Mouse (Mus musculus): ENCODE measurements around the gene Olfr373.
"Not testable (repeated sequence)": the region's sequence is repeated elsewhere in the genome, so short reads cannot be mapped to it uniquely, and the experiment has no call there.

The Olfr373 gene

DNA sequence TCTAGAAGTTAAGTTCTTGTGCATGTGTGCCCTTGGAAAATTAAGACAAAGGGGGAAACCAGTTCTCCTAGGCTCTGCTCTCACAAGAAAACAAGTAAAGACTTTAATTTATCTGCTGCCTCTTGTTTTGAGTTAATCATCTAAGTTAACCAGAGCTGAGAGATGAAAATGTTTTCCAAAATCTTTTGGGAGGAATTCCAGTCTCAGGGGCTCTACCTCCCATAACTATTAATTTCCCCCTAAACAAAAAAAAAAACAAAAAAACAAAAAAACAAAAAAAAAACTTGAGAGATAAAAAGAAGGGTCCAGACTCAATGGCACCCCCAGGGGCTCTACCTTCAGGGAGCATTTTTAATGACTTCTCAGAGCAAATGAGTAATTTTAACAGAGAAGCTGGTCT is at the start of gene Olfr373:
Gene Olfr373, plus strand, starts transcription at position 301 of the 400 bp plus-strand sequence.
- DNase-seq = not testable (repeated sequence)

DNA sequence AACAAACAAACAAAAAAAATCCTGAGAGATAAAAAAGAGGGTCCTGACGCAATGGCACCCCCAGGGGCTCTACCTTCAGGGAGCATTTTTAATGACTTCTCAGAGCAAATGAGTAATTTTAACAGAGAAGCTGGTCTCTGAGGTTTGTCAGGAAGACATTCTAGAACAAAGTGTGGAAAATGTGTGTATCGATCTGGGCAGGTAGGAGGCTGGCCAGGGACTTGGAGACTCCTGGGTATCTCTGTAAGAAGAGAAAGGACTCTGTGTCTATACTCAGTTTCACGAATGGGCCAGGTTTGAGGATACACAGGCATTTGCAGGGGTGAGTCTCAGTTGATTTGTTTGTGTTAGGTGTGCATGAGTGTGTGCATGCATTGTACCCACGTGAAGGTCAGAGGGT is 42.1 kb upstream of the Olfr373 start, which contains the start of gene Olfr372:
Gene Olfr372, plus strand, starts transcription at position 301 of the 400 bp plus-strand sequence.
- DNase-seq = not testable (repeated sequence)

DNA sequence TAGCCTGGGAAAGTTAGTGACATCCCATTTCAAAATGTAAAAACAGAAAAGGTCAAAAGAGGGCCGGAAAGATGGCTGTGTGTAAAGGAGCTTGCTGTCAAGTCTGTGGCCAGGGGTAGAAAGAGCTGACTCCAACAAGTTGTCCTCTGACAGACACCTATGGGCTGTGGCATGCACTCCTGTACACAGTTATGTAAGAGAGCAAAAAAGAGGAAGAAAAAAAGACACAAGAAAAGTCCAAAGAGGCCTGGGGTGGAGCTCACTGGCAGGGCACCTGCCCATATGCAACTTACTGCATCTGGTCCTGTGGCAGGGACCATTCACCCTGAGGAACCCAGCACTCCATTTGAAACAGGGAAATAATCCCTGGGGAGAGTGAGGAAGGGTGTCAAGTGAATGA is 40.5 kb upstream of the Olfr373 start:
- DNase-seq = no peak

DNA sequence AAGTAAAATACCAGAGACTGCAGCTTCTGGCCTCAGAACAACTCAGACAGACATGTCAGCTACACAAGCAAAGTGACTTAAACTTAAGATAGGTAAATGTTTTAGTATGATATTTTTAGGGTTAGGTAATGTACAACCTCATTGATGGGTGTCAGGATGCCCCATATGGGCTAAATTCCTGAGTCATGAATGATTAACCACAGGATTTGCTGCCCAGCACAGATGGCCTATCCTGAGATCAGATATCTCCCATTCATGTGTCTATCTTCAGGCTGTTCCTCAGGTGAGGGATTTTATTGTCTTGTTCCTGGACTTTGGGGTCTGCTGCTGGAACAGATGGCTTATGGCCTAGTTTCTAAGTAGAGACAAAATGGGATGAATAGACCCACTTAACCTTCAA is 28.3 kb upstream of the Olfr373 start:
- not testable (repeated sequence) for DNase-seq

DNA sequence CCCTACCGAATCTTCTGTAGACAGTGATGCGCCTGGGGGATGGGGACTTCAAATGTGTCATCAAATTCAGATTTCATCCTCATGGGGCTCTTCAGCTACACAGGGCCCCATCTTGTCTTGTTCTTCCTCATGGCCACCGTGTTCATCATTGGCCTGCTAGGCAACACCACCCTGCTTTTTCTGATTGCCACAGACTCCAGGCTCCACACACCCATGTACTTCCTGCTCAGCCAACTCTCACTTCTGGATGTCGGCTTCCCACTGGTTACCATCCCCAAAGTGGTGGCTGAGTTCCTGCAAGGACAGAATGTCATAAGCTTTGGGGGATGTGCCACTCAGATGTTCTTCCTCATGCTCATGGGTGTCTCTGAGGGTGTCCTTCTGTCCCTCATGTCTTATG is 25.3 kb upstream of the Olfr373 start:
- not testable (repeated sequence) for DNase-seq

DNA sequence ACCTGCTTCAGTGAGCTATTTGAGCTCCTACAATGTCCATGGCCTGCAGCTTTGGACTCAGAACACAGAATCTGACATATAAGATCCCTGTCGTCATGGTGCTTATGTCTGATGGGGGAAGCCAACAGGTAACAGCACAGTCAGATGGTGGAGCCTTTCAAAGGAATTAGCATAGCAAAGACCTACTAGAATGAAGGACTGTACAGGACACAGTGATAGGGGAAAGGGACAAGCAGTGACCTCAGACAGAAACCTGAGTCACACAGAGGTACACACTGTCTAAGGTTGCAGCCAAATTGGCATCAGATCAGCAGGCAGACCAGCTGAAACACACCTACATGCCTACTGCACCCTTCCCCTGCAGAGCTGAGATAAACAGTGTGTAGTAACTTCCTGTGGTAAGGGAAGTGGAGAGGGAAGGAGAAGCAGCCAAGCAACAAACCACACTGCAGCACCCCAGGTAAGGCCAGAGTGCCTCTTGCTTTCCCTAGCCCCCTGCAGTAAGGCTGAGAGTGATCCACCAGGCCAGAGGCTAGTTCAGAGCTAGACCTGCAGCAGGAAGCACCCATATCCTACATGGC is 16.1 kb upstream of the Olfr373 start:
- DNase-seq = not testable (repeated sequence)

DNA sequence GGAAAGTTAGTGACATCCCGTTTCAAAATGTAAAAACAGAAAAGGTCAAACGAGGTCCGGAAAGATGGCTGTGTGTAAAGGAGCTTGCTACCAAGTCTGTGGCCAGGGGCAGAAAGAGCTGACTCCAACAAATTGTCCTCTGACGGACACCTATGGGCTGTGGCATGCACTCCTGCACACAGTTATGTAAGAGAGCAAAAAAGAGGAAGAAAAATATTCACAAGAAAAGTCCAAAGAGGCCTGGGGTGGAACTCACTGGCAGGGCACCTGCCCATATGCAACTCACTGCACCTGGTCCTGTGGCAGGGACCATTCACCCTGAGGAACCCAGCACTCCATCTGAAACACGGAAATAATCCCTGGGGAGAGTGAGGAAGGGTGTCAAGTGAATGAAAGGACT is 1.8 kb downstream of the Olfr373 start:
- no peak for DNase-seq

DNA sequence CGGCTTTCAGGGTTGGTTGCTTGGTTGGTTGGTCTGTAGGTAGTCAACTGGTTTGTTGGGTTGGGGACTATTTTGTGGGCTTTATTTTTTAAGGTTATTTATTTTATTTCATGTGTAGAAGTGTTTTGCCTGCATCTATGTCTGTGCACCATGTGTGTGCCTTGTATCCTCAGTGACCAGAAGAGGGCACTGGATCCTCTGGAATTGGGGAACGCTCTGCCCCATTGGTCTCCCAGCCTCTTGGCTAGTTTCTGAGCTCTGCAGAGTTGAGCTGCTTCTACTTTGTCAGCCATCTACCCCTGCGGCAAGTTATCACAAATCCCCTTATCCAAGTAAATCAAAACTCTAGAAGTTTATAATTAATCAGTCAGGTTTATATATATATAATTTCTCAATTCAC is 4.6 kb downstream of the Olfr373 start:
- not testable (repeated sequence) for DNase-seq

DNA sequence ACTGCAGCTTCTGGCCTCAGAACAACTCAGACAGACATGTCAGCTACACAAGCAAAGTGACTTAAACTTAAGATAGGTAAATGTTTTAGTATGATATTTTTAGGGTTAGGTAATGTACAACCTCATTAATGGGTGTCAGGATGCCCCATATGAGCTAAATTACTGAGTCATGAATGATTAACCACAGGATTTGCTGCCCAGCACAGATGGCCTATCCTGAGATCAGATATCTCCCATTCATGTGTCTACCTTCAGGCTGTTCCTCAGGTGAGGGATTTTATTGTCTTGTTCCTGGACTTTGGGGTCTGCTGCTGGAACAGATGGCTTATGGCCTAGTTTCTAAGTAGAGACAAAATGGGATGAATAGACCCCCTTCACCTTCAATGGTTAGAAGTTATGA is 13.7 kb downstream of the Olfr373 start:
- DNase-seq = not testable (repeated sequence)

DNA sequence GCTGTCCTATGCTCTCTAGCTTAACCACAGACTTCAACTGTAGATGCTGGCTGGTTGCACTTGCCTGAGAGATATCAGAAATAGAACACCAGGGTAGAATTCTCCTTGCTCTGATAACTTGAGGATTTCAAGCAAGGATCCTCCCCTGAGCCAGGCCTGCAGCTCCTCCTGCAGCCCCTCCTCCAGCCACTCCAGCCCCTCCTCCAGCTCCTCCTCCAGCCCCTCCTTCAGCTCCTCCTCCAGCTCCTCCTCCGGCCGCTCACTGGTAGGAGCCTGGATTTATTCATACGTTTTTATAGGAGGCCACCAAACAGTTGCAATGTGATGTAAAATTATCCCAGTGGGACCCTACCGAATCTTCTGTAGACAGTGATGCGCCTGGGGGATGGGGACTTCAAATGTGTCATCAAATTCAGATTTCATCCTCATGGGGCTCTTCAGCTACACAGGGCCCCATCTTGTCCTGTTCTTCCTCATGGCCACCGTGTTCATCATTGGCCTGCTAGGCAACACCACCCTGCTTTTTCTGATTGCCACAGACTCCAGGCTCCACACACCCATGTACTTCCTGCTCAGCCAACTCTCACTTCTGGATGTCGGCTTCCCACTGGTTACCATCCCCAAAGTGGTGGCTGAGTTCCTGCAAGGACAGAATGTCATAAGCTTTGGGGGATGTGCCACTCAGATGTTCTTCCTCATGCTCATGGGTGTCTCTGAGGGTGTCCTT is 16.6 kb downstream of the Olfr373 start:
- DNase-seq = not testable (repeated sequence)

DNA sequence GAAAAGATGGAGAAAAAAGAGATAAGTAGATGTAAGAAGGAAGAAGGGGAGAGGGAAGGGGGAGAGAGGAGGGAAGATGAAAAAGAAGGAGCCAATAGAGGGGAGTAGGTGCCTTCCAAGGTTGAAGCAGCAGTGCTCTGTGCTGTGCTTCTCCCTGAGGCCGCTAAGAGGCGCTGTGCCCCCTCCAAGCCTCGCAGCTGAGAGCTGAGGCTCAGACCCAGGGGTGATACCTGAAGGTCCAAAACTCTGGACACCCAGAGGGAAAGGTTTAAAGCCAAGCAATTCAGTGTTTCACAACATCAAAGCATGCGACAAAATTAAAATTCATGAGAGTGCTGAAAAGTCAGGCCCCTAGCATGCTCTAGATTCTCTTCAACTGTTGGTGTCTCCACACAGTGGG is 22.2 kb downstream of the Olfr373 start:
- DNase-seq = no peak

DNA sequence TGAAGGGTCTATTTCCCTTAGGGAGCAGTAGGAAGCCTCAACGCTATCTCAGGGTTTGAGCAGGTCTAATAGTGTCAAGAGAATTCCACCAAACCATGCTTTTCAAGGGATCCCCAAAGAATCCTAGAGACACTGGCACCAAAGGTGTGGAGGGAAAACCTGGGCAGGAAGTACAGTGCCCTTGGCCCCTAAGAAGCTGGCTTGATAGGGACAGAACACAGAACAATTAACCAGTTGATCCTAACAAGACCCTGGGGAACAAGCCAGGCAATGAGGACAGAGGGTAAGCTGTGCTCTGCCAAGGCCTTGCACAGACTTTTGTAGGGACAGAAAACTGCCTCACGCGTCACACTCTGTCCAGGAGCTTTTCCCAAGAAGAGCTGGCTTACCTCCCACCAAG is 23.8 kb downstream of the Olfr373 start, which contains the start of gene Olfr374:
Gene Olfr374, plus strand, starts transcription at position 301 of the 400 bp plus-strand sequence.
- DNase-seq = no peak

DNA sequence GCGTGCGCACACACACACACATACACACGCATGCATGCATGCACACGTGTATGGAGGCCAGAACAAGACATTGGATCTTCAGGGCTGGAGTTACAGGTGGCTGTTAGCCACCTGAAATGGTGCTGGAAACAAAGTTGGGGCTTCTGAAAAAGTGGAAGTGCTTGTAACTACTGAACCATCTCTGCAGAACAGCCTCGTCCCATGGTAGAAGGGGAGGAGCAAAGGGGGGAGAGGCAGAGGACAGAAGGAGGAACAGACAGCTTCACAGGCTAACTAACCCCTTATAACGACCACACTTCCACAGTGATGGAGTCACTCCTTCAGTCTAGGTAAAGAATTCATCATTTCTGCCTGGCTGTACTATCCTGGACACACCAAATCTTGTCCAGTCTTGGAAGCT is 27.9 kb downstream of the Olfr373 start:
- DNase-seq = no peak

DNA sequence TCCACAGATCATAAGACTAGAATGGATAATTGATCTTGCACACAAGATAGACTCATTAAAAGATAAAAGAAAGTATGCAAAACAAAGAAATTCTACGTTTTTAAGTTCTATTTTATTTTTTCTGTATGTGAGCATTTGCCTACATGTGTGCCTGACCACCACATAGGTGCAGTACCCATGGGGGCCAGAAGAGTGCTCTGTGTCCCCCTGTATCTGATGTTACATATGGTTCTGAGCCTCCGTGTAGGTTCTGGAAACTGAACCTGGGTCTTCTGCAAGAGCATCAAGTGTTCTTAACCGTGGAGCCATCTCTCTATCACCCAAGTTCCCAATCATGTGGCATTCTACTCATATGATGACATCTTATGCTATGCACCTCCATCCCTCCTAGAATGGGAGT is 29.5 kb downstream of the Olfr373 start:
- no peak for DNase-seq

DNA sequence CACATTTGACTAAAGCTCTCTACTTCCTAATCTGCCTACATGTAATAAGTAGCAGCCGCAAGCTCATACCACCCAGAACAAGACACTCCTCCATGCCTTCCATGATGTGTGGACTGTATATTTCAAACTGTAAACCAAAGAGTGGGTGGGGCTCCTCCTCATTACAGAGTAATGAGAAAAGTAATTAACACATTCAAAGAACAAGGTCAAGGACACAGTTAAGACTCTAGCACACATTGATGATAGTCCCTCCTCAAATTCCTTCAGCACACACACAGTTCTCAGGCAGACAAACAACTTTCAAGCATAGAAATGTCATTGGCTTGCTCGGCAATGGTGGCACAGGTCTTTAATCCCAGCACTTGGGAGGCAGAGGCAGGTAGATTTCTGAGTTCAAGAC is 32.2 kb downstream of the Olfr373 start:
- DNase-seq = no peak

DNA sequence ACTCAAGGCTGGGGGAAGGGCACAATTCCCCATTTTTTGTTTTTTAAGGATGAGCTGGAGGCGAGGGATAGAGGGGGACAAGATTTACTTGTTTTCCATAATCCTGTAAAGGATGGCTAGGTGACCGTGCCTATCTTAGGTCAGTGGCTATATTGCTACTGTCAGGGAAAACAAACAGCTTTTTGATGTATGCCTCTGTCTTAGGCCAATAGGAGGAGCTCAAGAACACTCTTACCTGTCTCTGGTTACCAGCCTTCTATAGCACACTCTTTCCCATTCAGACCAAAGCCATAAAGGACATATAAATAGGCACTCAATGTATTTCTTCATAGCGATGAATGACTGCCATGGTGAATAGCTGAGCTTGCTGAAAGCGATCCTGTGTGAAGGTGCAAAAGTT is 35.6 kb downstream of the Olfr373 start:
- DNase-seq = no peak

DNA sequence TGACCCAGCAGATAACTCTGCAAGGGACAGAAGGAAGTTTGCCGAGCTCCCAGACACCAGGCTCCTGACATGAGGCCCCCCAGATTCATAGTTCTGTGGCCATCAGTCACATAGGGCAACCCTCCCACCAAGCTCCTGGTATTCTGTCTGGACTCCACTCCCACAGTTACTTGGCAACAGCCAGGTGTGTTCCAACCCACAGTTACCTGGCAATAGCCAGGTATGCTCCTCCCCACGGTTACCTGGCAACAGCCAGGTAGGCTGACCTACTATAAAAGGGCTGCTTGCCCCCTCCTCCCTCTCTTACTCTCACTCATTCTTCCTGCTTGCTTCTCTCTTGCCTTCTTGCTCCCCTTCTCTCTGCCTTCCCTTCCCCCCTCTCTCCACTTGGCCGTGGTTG is 38.5 kb downstream of the Olfr373 start:
- not testable (repeated sequence) for DNase-seq

DNA sequence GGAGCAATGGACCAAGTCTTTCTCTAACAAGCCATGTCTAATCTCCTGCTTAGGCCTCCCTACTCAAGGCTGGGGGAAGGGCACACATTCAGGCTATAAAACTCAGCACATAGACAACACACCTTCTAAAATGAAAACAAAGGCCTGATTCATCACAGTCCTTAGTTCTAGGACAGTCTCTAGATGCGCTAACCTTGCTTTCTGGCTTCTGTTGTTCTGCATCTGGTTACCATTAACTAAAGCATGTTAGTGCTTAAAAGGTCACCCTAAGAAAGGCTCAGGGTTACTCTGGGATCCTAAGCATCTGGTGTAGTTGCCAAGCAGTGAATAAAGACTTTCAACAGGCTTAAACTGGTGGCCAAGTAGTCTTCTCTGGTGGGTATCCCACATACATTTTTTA is 39.0 kb downstream of the Olfr373 start:
- no peak for DNase-seq

DNA sequence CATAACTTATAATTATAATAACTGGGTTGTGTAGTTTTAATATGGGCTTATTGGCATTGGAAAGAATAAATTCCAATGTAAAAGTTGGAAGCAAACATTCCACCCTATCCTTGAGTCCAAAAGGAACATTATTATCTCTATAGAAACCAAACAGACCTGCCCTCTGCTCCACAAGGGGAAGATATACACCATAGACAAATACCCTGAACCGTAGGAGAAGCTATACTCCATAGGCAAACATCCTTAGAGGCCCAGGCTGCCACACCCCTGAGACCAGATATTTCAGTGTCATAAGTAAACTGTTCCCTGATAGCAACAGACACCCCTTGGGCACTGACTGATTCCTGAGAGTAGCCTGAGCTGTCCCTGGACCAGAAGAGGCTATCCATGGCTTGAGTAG is 44.9 kb downstream of the Olfr373 start:
- no peak for DNase-seq

DNA sequence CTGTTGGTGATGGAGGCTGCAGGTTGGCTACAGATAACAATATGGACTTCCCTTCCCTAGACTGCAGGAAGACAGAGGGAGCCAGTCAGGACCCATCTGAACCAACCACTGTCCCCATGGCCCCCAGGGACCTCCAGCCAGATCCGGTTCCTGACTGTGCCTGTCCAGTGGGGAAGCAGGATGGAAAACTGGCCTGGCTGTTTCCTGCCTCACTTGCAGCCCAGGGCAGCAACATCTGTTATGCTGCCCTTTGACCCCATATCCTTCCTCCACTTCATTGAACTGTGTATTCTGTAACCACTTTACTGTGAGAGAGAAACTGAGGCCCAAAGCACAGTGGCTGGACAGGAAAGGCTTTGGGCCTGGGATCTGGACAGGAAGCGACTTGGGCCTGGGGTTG is 48.3 kb downstream of the Olfr373 start:
- DNase-seq = no peak

DNA sequence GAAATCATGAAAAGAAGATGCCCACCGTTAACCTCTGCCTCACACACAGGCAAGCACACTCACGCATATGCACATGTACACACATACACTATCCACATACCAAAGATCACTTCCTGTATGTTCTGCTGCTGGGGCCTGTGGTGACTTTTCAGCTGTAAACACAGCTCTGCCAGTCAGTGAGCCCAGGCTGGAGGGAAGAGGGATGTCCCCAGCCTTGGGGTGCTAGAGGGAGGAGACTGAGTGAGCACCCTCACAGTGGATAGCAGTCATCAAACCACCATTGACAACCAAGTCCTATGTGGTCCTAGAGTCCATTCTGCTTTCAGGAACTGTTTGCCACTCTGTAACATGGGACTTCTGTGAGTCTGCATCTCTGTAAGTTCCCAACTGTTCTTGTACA is 48.9 kb downstream of the Olfr373 start:
- no peak for DNase-seq

DNA sequence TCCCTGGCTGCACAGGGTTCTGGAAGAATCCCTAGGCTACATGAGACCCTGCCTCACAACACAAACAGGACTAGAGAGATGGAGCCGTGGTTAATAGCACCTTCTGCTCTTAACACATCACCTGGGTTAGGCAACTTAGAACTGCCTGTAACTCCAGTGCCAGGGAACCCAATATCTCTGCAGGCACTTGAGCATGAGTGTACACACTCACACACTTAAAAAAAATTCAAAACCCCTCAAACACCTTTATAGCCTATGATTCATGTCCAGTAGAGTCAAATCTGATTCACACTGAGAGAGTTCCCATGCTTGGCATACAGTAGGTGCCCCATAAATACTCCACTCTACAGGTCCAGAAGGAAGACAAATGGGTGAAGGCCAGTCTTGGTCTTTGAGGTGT is 49.4 kb downstream of the Olfr373 start:
- no peak for DNase-seq

DNA sequence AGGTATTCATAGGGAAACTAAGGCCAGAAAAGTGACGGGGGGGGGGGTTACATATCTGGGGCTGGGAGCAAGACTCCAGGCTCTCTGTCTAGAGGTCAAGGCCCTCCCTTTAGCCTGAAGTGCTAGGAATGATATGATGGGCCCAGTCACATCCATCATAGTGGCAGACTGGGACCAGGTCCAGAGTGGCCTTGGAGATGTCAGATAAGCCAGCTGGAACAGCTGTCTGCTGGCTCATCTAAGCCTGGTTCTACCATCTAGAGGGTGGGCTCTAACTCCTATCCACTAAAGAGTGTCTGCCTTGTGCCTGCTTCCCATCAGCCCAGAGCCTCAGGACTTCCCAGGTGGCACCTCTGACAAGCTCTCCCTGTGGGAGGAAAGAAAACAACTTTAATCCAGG is 49.9 kb downstream of the Olfr373 start:
- DNase-seq = no peak

DNA sequence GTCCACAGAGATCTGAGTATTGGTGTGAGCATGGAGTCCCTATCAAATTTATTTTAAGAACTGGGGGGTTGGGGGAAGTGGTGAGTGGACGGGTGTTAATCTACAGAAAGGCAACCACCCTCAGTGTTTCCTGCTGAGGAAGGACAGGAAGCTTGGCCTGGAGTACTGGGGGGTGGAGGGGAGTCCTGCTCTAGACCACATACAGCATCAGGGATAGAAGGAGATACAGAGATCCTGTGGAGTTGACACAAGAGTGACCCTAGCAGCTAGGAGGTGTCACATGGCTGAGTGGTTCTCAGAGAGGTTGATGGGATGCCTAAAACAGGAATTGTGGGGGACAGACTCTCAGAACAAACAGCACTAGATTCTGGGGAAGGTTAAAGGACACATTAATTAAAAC is 50.5 kb downstream of the Olfr373 start:
- no peak for DNase-seq

All from right cerebral cortex, adult 18-20 months (tissue).